Mouse (Mus musculus) left cerebral cortex, adult 2 months (tissue): Measurements from ENCODE around the gene Top2a. TPM values are rescaled to one million over a fixed set of nuclear protein-coding genes. Genes with fewer than 3 reads are reported as not detected.

ENCODE experiments used
- DNase-seq, 2 experiments: peaks; one replicate each; pipeline ENCODE4 v3.0.0; 2021 to 2022; ENCODE audit warnings: low spot score in 2 of 2, mixed read lengths in 1 of 2; ENCODE audit errors: extremely low spot score in 1 of 2
- H3K27ac ChIP-seq: fragments of 200-600 bp; 2 replicates; pipeline ENCODE4 v1.8.1; 2022
- H3K4me3 ChIP-seq: fragments of 200-600 bp; 2 replicates; pipeline ENCODE4 v1.8.1; 2022
- CTCF ChIP-seq: fragments of 200-600 bp; IDR thresholded peaks from 2 replicates; pipeline ENCODE4 v1.8.1; 2022; ENCODE audit warnings: antibody characterized with exemption, mild to moderate bottlenecking, moderate library complexity
- intact Hi-C: fragments of 180-260 bp; cut with DNase I; formaldehyde crosslinking; loops from one replicate; pipeline ENCODE4 v1.15.1; 2025
- total RNA-seq, 2 experiments: library from RNA; stranded (reverse); gene quantifications; 2 replicates each; pipeline ENCODE4 v1.2.3; 2021

Gene Top2a
- total RNA-seq, 2 experiments from 2014 or later = 0.66 to 1.0 TPM

DNA sequence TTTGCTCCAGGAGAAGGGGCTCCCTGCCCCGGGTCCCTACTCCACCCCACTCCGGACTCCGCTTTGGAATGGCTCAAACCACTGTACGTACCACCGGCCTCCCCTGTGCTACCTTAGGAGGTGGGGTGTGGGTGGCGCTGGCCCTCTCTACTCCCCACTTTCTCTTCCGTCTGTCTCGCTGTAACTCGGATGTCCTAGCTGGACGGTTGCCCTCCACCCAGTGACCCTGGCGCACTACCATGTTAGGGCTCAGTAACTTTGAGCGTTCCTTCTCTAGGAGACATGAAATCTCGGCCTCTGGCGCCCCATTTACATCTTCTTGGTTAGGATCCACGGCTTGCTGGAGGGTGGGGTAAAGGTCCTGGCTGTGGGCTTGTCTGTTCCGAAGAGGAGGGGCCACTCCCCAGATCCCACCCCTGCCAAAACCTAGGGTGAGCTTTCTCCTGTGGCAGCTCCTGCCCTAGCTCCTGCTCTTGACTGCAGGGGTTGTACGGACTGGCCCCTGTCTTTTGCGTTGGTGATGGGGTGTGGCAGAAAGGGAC, 62.9 kb downstream of the Top2a start:
- DNase-seq = no peak
- Histone ChIP-seq H3K27ac (peak overlapping the region; percentile 73; the same call in 1 of the 2 replicates), H3K4me3 (peak overlapping the region; percentile 59)
- no peak for TF ChIP-seq CTCF
- intact Hi-C loops = no loop called here

DNA sequence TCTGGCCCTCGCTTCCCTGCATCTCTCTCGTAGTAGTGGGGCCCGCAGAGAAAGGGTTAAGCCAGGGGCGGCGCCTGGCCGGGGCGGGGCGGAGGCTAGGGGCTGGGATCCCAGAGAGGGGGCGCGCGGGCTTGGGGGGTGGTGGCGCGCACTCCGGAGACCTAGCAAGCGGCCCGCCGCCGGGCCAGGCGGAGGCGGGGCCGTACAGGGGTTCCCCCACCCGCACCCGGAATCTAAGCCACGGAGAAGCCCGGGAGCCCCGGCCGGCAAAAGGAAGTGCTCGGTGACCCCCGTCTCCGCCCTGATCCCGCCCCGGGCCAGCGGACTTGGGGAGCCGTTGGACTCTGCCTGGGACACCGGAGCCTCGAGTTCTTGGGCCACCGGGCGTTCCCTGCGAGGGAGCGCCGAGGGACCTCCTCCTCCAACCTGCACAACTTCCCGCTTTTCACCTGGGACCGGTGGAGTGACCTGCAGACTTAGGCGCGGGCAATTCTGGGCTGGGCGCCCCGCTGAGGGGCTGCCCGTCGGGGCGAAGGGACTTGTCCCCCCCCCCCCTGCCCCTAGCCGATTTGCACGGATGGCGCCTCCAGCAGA, 63.6 kb downstream of the Top2a start:
- no peak for TF ChIP-seq CTCF
- intact Hi-C loops = no loop called here
- no peak for DNase-seq
- peak overlapping the region; percentile 73; the same call in 1 of the 2 replicates for H3K27ac ChIP-seq
- peak overlapping the region; percentile 59 for H3K4me3 ChIP-seq

DNA sequence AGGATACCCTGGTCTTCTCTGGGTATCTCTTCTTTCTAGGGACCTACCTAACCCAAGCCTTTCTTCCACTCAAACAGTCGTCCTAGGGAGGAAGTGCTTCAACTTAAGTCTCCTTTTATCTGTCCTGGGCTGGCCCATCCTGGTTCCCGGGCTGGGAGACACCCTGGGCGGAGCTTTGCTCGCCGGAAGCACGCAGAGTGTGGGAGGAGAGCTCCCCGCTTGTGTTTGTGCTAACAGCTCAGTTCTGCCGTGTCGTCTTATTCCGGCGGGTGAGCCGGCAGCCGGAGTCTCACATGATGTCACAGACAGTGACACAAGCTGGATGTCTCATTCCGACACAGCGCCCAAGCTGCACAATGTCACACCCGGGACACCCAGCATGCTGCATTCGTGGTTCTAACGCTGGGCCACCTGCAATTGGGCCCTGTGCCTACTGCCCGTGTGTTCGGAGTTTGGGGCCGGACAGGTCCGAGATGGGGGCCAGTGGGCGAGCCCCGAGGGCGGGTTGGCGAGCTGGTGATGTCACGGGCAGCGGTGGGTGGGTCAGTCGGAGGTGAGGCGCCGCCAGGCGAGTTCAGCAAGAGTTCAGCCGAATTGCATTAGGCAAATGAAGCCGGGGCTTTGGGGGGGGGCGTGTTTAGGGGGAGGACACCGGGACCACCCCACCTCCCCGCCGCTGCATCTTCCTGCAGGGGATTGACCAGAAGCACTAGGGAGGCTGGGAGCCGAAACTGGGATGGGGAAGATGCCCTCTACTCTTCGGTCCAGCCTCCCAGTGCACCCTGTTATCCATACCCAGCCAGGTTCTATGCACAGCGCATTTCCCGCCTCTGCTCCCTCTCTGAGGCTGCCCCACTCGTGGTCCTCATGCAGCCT, 64.3 kb downstream of the Top2a start:
- H3K4me3 ChIP-seq = peak overlapping the region; percentile 59
- intact Hi-C loops = no loop called here
- TF ChIP-seq CTCF = no peak
- peak; percentile 69 to 75 for DNase-seq
- H3K27ac ChIP-seq = peak overlapping the region; percentile 73; the same call in 1 of the 2 replicates

DNA sequence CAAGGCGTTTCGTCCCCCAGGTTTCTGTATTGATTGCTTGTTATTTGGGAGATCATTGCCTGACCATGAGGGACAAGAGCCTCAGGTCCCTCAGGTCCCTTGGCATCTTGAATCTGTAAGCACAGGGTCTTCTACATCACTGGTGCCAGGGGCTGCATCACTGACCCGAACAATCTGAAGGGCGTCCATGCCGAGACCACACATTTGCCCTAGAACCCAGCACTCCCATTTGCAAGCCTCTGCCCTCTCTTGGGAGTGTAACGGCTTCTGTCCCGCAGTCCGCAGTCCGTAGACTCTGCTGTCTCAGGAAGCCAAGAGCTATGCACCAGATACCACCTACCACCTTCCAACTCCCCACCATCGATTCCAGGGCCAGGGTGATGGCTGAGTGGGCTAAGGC, 67.6 kb downstream of the Top2a start:
- no peak for TF ChIP-seq CTCF
- DNase-seq = no peak
- H3K4me3 ChIP-seq = no peak overlapping the region
- intact Hi-C loops = no loop called here
- H3K27ac ChIP-seq = no peak overlapping the region

DNA sequence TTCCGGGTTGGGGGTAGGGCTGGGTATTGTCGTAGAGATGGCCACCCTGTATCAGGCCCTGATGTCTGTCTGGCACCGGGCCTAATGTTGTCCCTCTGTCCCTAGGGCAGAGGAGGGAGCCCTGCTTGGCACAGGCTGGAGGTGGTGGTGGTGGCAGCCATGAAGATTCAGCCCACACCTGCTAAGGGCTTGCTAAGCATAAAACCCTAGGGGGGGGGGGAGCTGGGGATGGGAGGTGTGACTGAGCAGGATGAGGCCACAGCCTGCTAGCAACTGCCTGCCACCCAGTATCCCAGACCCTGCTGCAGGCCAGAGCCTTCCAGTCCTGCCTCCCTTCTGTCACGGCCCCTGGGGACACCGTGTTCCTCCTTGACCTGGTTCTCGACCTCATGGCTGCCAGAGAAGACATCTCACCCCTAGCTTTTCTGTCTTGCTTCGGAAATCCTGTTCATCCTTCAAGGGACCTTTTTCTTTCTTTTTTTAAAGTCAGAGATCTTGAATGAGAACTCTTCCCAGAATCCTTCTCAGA, 68.2 kb downstream of the Top2a start:
- no peak overlapping the region for H3K27ac ChIP-seq
- H3K4me3 ChIP-seq = no peak overlapping the region
- no peak for DNase-seq
- no peak for TF ChIP-seq CTCF
- intact Hi-C loops = loop anchor here (2.0 kb wide), 1 partner anchor 15 kb away; no protein-coding TSS in a partner anchor

DNA sequence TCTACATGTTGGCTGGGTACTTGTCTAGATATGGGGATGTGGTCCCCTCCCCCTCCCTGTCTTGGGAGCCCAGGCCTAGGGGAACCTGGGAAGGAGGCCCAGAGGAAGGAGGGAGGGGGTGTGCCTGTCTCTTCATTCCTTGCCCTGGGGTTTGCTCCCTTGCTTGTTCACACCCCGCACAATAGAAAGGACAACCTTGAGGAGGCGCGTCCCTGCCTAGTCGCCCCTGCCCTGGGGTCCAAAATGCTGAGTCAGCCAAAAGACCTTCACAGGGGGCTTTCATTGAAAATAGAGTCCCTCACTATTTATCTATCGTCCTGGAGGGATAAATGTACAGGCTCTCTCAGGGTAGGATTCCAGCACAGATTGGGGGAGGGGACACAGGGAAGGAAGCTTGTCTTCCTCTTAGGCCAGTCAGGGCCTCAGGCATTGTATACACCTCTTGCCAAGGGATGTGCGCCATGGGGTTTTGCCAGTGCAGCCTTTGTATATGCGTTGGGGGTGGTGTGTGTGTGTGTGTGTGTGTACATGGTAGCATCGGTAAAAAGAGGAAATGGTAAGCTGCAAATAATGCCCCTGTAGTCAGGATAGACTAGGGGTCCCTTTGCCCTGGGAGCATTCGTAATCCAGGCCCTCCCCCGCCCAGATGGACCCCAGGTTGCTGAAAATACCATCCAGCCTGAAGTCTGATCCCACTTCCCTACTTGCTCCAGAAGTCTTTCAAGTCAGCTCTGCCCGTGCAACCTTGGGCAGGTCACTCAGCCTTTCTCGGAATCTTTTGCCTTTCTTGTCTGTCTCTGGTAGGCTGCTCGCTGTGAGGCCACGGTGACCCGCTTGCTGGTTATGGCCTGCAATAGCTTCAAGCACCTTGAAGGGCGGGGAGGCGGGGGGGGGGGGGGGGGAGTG, 68.9 kb downstream of the Top2a start:
- no peak for TF ChIP-seq CTCF
- Histone ChIP-seq H3K27ac (no peak overlapping the region), H3K4me3 (no peak overlapping the region)
- DNase-seq = no peak
- intact Hi-C loops = loop anchor here (2.0 kb wide), 1 partner anchor 14 kb away; no protein-coding TSS in a partner anchor

DNA sequence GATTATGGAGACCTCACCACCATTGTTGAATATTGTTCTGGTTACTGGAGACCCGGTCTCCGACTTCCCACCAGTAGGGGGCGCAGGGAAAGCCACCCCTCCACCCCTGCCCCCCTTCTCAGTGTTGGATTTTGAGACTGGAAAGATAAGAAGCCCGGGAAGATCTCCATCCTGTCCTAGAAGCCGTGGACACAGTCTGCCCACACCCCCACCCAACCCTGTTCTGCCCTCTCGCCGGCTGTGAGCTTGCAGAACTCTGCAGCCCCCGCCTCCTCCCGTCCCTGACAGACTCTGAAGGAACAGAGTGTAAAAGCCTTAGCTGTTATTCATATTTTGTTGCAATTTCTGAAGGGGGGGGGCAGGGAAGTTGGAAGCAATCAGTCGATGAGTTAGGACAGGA, 69.6 kb downstream of the Top2a start:
- intact Hi-C loops = loop anchor here (2.0 kb wide), 1 partner anchor 14 kb away; no protein-coding TSS in a partner anchor
- DNase-seq = no peak
- TF ChIP-seq CTCF = peak; percentile 83
- H3K27ac ChIP-seq = no peak overlapping the region
- H3K4me3 ChIP-seq = no peak overlapping the region

DNA sequence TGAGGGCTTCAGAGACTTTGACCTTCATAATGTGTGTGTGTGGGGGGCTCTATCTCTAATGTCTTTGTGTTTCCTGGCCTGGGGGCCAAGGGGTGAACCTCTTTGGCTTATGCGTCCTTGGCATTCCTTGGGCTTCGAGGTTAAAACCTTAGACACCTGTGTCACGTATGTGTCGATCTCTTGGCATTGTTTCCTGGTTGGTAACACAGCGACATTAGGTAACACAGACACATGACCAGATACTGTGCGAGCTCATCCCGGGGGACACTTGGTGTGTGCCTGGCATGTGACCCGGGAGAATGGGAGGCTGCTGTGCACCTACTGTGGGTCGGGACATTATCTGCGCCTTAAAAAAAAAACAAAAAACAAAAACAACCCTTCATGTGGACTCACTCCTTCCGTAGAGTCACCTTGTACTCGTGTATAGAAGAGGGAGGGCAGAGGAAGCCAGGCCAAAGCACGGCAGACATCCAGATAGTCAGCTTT, 70.1 kb downstream of the Top2a start:
- DNase-seq = no peak
- no peak overlapping the region for H3K4me3 ChIP-seq
- intact Hi-C loops = loop anchor here (2.0 kb wide), 1 partner anchor 13 kb away; no protein-coding TSS in a partner anchor
- TF ChIP-seq CTCF = no peak
- H3K27ac ChIP-seq = no peak overlapping the region

DNA sequence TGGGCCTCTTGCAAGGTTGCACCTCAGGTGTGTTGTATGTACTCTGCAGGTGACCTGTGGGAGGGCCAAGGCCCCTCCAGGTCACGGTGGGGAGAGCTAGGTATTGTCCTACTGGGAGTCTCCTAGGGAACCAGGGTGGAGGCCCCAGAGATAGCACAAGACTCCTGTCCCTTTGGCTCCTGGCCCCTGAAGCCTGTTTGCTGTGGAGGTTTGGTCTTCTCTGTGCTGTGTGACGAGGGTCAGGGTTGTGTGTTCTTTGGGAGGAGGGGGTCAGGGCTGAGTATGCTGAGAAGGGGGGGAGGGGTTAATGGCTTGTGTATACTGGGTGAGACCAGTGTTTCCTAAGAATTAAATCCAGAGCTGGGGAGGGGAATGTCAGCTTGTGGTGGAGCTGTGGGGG, 70.6 kb downstream of the Top2a start:
- TF ChIP-seq CTCF = no peak
- DNase-seq = no peak
- intact Hi-C loops = no loop called here
- H3K4me3 ChIP-seq = no peak overlapping the region
- H3K27ac ChIP-seq = no peak overlapping the region

DNA sequence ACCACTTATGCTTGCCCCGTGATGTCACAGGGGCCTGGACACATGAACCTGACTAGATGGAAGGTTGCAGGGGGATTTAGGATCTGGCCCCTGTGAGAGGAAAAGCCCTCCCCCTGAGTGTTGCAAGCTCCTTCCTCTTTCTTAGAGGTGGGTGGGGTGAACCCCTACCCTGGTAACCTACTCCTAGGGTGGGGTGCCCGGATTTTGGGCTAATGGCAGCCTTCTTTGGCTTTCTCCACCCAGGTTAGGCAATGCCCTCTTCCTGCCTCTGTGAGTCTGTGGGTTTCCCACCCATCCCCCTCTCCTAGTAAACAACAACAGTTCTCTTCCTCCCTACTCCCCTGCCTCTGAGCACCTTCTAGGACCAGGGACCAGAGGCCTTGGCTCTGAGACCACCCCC, 71.3 kb downstream of the Top2a start:
- intact Hi-C loops = no loop called here
- H3K4me3 ChIP-seq = no peak overlapping the region
- DNase-seq = no peak
- no peak overlapping the region for H3K27ac ChIP-seq
- TF ChIP-seq CTCF = no peak

DNA sequence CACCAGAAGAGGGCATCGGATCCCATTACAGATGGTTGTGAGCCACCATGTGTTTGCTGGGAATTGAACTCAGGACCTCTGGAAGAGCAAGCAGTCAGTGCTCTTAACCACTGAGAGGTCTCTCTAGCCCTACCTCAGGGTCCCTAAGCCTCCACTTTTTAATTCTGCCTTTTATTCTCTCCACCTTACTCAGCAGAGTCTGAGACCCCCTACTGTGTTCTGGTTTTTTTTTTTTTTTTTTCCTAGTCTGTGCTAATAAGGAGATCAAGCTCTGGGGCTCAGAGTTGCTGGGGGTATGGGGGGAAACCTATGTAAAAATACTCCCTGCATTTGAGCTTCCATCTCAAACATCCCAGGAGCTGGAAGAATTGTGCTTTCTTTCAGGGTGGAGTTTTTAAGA, 71.9 kb downstream of the Top2a start:
- intact Hi-C loops = no loop called here
- DNase-seq = no peak

More for the DNA sequence above, 71.9 kb downstream of the Top2a start:
- no peak overlapping the region for H3K27ac ChIP-seq
- TF ChIP-seq CTCF = no peak
- H3K4me3 ChIP-seq = no peak overlapping the region
